Mouse (Mus musculus) spleen, adult 12 weeks (tissue): ENCODE results near the gene Lgsn.

Source experiments
- DNase-seq: peaks from one replicate; pipeline ENCODE4 v3.0.0; 2022; ENCODE audit warnings: low spot score

Gene Lgsn

DNA sequence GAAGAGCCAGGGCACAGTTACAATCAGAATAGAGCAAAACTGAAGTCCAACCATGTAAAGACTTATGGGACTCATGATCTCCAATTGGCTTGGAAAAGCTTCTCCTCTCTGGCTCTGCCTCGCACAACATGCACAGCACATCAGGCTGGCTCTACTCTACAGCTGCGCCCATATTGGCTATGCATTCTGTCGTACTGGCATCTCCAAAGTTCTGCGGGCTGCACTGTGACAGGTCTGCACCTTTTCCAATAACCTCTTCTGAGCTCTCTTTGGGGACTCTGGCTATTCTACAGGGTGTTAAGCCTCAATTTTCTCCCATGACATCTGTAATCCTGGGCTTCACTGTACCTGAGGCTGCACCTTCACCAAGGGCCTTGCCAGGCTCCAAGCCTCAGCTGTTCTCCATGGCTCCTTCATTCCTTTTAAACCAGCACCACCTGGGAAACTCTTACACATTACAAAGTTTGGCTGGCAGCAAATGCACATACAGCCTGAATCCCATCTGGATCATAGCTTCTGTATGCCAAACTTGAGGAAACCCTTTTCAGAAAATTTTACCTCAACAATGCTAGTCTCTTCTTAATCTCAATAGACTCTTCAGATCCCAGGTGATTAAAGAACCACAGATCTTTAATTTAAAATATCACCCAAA is 44.5 kb downstream of the Lgsn start:
- DNase-seq: no peak

DNA sequence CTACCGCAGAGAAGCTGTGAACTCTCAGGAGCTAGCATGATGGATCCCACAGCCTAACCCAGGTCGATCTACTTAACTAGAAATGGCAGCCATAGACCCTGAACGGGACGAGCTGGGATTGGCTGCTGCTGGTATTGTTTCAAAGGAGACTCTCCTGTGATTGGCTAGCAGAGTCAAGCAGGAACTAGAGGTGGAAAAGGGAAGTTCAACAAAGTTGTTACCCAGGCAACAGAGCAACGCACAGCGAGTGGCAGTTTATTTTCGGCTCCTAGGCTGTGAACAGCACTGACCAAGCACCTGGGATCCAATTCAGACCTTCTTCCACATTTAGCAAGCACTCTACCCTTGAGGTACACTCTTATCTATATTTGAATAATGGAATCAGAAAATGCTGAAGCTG is 46.4 kb downstream of the Lgsn start, which contains the start of the genes 4931428L18Rik and Pih1d3:
Gene 4931428L18Rik (minus strand): TSS at position 121 of the 400 bp plus-strand sequence.
Gene Pih1d3 (plus strand): TSS at position 275 of the 400 bp plus-strand sequence.
- DNase-seq: no peak

- no peak for DNase-seq
Measured at GRCm38 (mm10) chr1:31233319-31234036, 57.3 kb downstream of the Lgsn start.
